Mouse (Mus musculus) MEL (cell line): Measurements from ENCODE around the gene Sowahb. TPM values are rescaled to one million over a fixed set of nuclear protein-coding genes. Genes with fewer than 3 reads are reported as not detected.

ENCODE experiments used
- DNase-seq: peaks from one replicate; pipeline ENCODE4 v3.0.0; 2011; ENCODE audit warnings: low read depth, low spot score
- H3K27ac ChIP-seq: 2 replicates; pipeline ENCODE4 v1.5.1; 2012; ENCODE audit warnings: low read depth, mild to moderate bottlenecking, control low read depth, low read length, moderate library complexity; ENCODE audit not compliant: control insufficient read depth
- H3K27me3 ChIP-seq, 2 experiments: fragments of 150-350 bp in 1 of 2; sonication (generic) in 1 of 2; 2 replicates each; pipeline ENCODE4 v1.6.1; 2012; ENCODE audit warnings: low read length in 2 of 2, mild to moderate bottlenecking in 2 of 2, improper control_type of control experiment in 1 of 2, moderate library complexity in 1 of 2; ENCODE audit not compliant: insufficient read depth in 2 of 2, control insufficient read depth in 1 of 2
- H3K36me3 ChIP-seq, 2 experiments: 2 replicates each; pipeline ENCODE4 v1.6.1; 2012 to 2014; ENCODE audit warnings: low read length in 2 of 2, improper control_type of control experiment in 1 of 2, inconsistent platforms in 1 of 2, mild to moderate bottlenecking in 1 of 2; ENCODE audit not compliant: insufficient read depth in 2 of 2, control insufficient read depth in 1 of 2
- H3K4me1 ChIP-seq, 2 experiments: fragments of 150-350 bp in 1 of 2; sonication (generic) in 1 of 2; 2 replicates each; pipeline ENCODE4 v1.6.1; 2012; ENCODE audit warnings: low read length in 2 of 2, improper control_type of control experiment in 1 of 2, mild to moderate bottlenecking in 1 of 2; ENCODE audit not compliant: insufficient read depth in 2 of 2, control insufficient read depth in 1 of 2
- H3K4me3 ChIP-seq, 2 experiments: fragments of 150-350 bp in 1 of 2; sonication (generic) in 1 of 2; 2 replicates each; pipeline ENCODE4 v1.5.1; 2012; ENCODE audit warnings: low read depth in 2 of 2, low read length in 2 of 2, mild to moderate bottlenecking in 2 of 2, moderate library complexity in 2 of 2, control low read depth in 1 of 2, improper control_type of control experiment in 1 of 2; ENCODE audit not compliant: control insufficient read depth in 1 of 2, insufficient read depth in 1 of 2
- H3K79me2 ChIP-seq: 2 replicates; pipeline ENCODE4 v1.6.1; 2012; ENCODE audit warnings: mild to moderate bottlenecking, low read length, moderate library complexity; ENCODE audit not compliant: control insufficient read depth, poor library complexity, insufficient read depth
- H3K9ac ChIP-seq: 2 replicates; pipeline ENCODE4 v1.6.1; 2012; ENCODE audit warnings: low read depth, mild to moderate bottlenecking, control low read depth, low read length, moderate library complexity; ENCODE audit not compliant: control insufficient read depth, poor library complexity, severe bottlenecking
- H3K9me3 ChIP-seq: fragments of 150-350 bp; sonication (generic); replicated peaks from 2 replicates; pipeline ENCODE4 v1.6.1; 2012; ENCODE audit warnings: mild to moderate bottlenecking, low read length, improper control_type of control experiment, moderate library complexity; ENCODE audit not compliant: insufficient read depth
- BHLHE40 ChIP-seq: IDR thresholded peaks from 2 replicates; pipeline ENCODE4 v1.6.1; 2012; ENCODE audit warnings: low read depth, mild to moderate bottlenecking, inconsistent platforms, low read length, improper control_type of control experiment, borderline replicate concordance
- CHD1 ChIP-seq: IDR thresholded peaks from 2 replicates; pipeline ENCODE4 v1.6.1; 2012; ENCODE audit warnings: low read depth, mild to moderate bottlenecking, inconsistent platforms, low read length, improper control_type of control experiment
- CTCF ChIP-seq, 3 experiments: IDR thresholded peaks in 2 of 3; conservative IDR thresholded peaks in 1 of 3; 2 replicates each; pipeline ENCODE4 v1.5.1; 2011 to 2012; ENCODE audit warnings: low read length in 3 of 3, low read depth in 2 of 3, mild to moderate bottlenecking in 2 of 3, improper control_type of control experiment in 1 of 3, inconsistent platforms in 1 of 3, mixed read lengths in 1 of 3, moderate library complexity in 1 of 3; ENCODE audit not compliant: control insufficient read depth in 1 of 3, insufficient read depth in 1 of 3, poor library complexity in 1 of 3, severe bottlenecking in 1 of 3
- E2F4 ChIP-seq: IDR thresholded peaks from 2 replicates; pipeline ENCODE4 v1.6.1; 2011; ENCODE audit warnings: low read depth, low read length, improper control_type of control experiment, borderline replicate concordance
- EP300 ChIP-seq, 2 experiments: IDR thresholded peaks; 2 replicates each; pipeline ENCODE4 v1.6.1; 2011; ENCODE audit warnings: improper control_type of control experiment in 2 of 2, low read length in 2 of 2, low read depth in 1 of 2, mild to moderate bottlenecking in 1 of 2
- ETS1 ChIP-seq: IDR thresholded peaks from 2 replicates; pipeline ENCODE4 v1.6.1; 2012; ENCODE audit warnings: low read depth, mild to moderate bottlenecking, inconsistent platforms, low read length, improper control_type of control experiment, moderate library complexity
- GABPA ChIP-seq: IDR thresholded peaks from 2 replicates; pipeline ENCODE4 v1.6.1; 2012; ENCODE audit warnings: low read depth, mild to moderate bottlenecking, inconsistent platforms, low read length, improper control_type of control experiment, moderate library complexity
- GATA1 ChIP-seq: IDR thresholded peaks from 2 replicates; pipeline ENCODE4 v1.6.1; 2011; ENCODE audit warnings: low read depth, low read length, improper control_type of control experiment
- KAT2A ChIP-seq: conservative IDR thresholded peaks from 2 replicates; pipeline ENCODE4 v1.6.1; 2012; ENCODE audit warnings: low read depth, low read length, improper control_type of control experiment, inconsistent platforms
- MAFK ChIP-seq: IDR thresholded peaks from 2 replicates; pipeline ENCODE4 v1.6.1; 2011; ENCODE audit warnings: low read depth, mild to moderate bottlenecking, low read length, improper control_type of control experiment, borderline replicate concordance
- MAZ ChIP-seq: IDR thresholded peaks from 2 replicates; pipeline ENCODE4 v1.6.1; 2012; ENCODE audit warnings: low read depth, mild to moderate bottlenecking, inconsistent platforms, low read length, improper control_type of control experiment
- MYB ChIP-seq: IDR thresholded peaks from 2 replicates; pipeline ENCODE4 v1.6.1; 2011; ENCODE audit warnings: mild to moderate bottlenecking, low read depth, low read length, improper control_type of control experiment
- NELFE ChIP-seq: IDR thresholded peaks from 2 replicates; pipeline ENCODE4 v1.6.1; 2011; ENCODE audit warnings: low read depth, low read length, improper control_type of control experiment
- POLR2A ChIP-seq, 2 experiments: IDR thresholded peaks; 2 replicates each; pipeline ENCODE4 v1.6.1; 2011 to 2012; ENCODE audit warnings: low read length in 2 of 2, mild to moderate bottlenecking in 2 of 2, control low read depth in 1 of 2, improper control_type of control experiment in 1 of 2, low read depth in 1 of 2, moderate library complexity in 1 of 2; ENCODE audit not compliant: control insufficient read depth in 1 of 2, insufficient read depth in 1 of 2, poor library complexity in 1 of 2
- POLR2AphosphoS2 ChIP-seq: IDR thresholded peaks from 2 replicates; pipeline ENCODE4 v1.6.1; 2011; ENCODE audit warnings: low read length, improper control_type of control experiment
- POLR2AphosphoS5 ChIP-seq: IDR thresholded peaks from 2 replicates; pipeline ENCODE4 v1.6.1; 2012; ENCODE audit warnings: low read depth, borderline replicate concordance, mild to moderate bottlenecking, inconsistent platforms, low read length, moderate library complexity, mixed read lengths
- RAD21 ChIP-seq: IDR thresholded peaks from 2 replicates; pipeline ENCODE4 v1.6.1; 2011; ENCODE audit warnings: mild to moderate bottlenecking, low read depth, low read length, improper control_type of control experiment
- RCOR1 ChIP-seq: IDR thresholded peaks from 2 replicates; pipeline ENCODE4 v1.6.1; 2012; ENCODE audit warnings: low read depth, mild to moderate bottlenecking, inconsistent platforms, low read length, improper control_type of control experiment
- SIN3A ChIP-seq: IDR thresholded peaks from 2 replicates; pipeline ENCODE4 v1.6.1; 2012; ENCODE audit warnings: low read length, improper control_type of control experiment, inconsistent platforms
- SMC3 ChIP-seq: IDR thresholded peaks from 2 replicates; pipeline ENCODE4 v1.6.1; 2011; ENCODE audit warnings: low read depth, low read length, improper control_type of control experiment
- TAL1 ChIP-seq: IDR thresholded peaks from 2 replicates; pipeline ENCODE4 v1.6.1; 2012; ENCODE audit warnings: mild to moderate bottlenecking, inconsistent platforms, low read length, moderate library complexity, mixed read lengths
- TBP ChIP-seq: IDR thresholded peaks from 2 replicates; pipeline ENCODE4 v1.8.0; 2011; ENCODE audit warnings: low read depth, low read length, improper control_type of control experiment
- TCF12 ChIP-seq: IDR thresholded peaks from 2 replicates; pipeline ENCODE4 v1.6.1; 2014; ENCODE audit warnings: low read depth, mild to moderate bottlenecking, inconsistent platforms, low read length, improper control_type of control experiment, moderate library complexity
- USF2 ChIP-seq, 2 experiments: IDR thresholded peaks; 2 replicates each; pipeline ENCODE4 v1.6.1; 2011 to 2012; ENCODE audit warnings: improper control_type of control experiment in 2 of 2, low read length in 2 of 2, borderline replicate concordance in 1 of 2, inconsistent platforms in 1 of 2, low read depth in 1 of 2, mild to moderate bottlenecking in 1 of 2; ENCODE audit not compliant: insufficient read depth in 1 of 2
- ZMIZ1 ChIP-seq: IDR thresholded peaks from 2 replicates; pipeline ENCODE4 v1.6.1; 2012; ENCODE audit warnings: low read depth, mild to moderate bottlenecking, inconsistent platforms, low read length, improper control_type of control experiment, moderate library complexity
- ZNF384 ChIP-seq: IDR thresholded peaks from 2 replicates; pipeline ENCODE4 v1.6.1; 2012; ENCODE audit warnings: low read depth, mild to moderate bottlenecking, inconsistent platforms, low read length, improper control_type of control experiment
- polyA plus RNA-seq, 2 experiments: library from polyadenylated mRNA; stranded (reverse) in 1 of 2; unstranded in 1 of 2; fragments of >175 nt in 1 of 2; fragments of >200 nt in 1 of 2; gene quantifications; 2 replicates each; pipeline versions ENCODE4 v1.2.1 to v1.2.4; 2012; ENCODE audit warnings: low replicate concordance in 2 of 2, low read depth in 1 of 2; ENCODE audit not compliant: insufficient read length in 2 of 2, insufficient read depth in 1 of 2, missing spikeins in 1 of 2
- total RNA-seq: library from RNA; depleted of rRNA; stranded (reverse); fragments of 300-350 nt; gene quantifications from 2 replicates; pipeline ENCODE4 v1.2.3, GENCODE M21; 2012

Gene Sowahb
- total and polyA plus RNA-seq, 3 experiments: not detected

DNA sequence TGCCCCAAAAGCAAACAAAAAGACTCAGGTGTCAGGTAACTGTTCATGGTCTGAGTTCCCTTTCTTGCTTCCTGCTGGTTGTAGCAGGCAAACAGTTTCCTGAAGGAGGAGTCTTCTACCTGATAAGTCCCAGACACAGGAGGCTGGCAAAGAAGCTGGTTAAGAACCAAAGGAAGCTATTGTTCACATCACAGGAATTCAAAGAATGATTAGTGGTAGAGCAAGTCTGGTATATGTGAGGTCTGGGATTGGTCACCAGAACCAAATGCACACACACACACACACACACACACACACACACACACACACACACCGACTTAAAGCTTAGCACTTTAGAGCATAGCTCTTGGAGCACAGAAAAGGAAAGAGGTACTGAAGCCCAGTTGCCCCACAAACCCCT lies 9.5 kb downstream of the Sowahb start:
- no peak overlapping the region for H3K27ac ChIP-seq
- H3K36me3 ChIP-seq: no peaks in the 10 kb centered on the region
- H3K9ac ChIP-seq: no peak overlapping the region
- TF ChIP-seq MAZ (no peak), NELFE (no peak), KAT2A (no peak), MAFK (no peak), SMC3 (no peak)
- TF ChIP-seq, all 39 proteins: peak for 0
- no peaks in the 10 kb centered on the region for H3K27me3 ChIP-seq
- H3K9me3 ChIP-seq: no peaks in the 10 kb centered on the region
- no peak overlapping the region for H3K4me3 ChIP-seq
- no peak for DNase-seq
- no peaks in the 10 kb centered on the region for H3K79me2 ChIP-seq
- H3K4me1 ChIP-seq: no peaks in the 10 kb centered on the region

- Histone ChIP-seq H3K27ac (no peak overlapping the region), H3K9ac (no peak overlapping the region), H3K4me3 (no peak overlapping the region), H3K27me3 (no peaks in the 10 kb centered on the region), H3K9me3 (no peaks in the 10 kb centered on the region), H3K36me3 (no peaks in the 10 kb centered on the region), H3K79me2 (no peaks in the 10 kb centered on the region), H3K4me1 (no peaks in the 10 kb centered on the region)
- no peak for DNase-seq
- TF ChIP-seq POLR2AphosphoS2 (no peak), RAD21 (no peak), CHD1 (no peak), EP300 (IDR thresholded peaks at IDR 0.05; ENCODE audit: low read depth in 1 of 2, low read length in 2 of 2) (no peak), E2F4 (no peak)
These were observed 11.5 kb downstream of the Sowahb start for GRCm38 (mm10) chr5:93033087-93033870.

- TF ChIP-seq RCOR1: no peak
- no peak for TF ChIP-seq GABPA
- no peak for TF ChIP-seq CTCF (IDR thresholded peaks at IDR 0.05 in 2 of 3, conservative IDR thresholded peaks at IDR 0.05 in 1 of 3; ENCODE audit: control insufficient read depth in 1 of 3, insufficient read depth in 1 of 3, low read depth in 2 of 3, low read length in 3 of 3, poor library complexity in 1 of 3, severe bottlenecking in 1 of 3)
- no peak for TF ChIP-seq POLR2AphosphoS5
- no peak for TF ChIP-seq MAZ
- no peak for TF ChIP-seq CHD1
- TF ChIP-seq ZNF384: no peak
- no peak for TF ChIP-seq SIN3A
- TF ChIP-seq USF2 (IDR thresholded peaks at IDR 0.05; ENCODE audit: borderline replicate concordance in 1 of 2, insufficient read depth in 1 of 2, low read depth in 1 of 2, low read length in 2 of 2): no peak
- no peak for TF ChIP-seq GATA1
- no peak for TF ChIP-seq POLR2A (IDR thresholded peaks at IDR 0.05; ENCODE audit: control insufficient read depth in 1 of 2, insufficient read depth in 1 of 2, low read depth in 1 of 2, low read length in 2 of 2, poor library complexity in 1 of 2)
- no peak for TF ChIP-seq TAL1
- TF ChIP-seq POLR2AphosphoS2: no peak
- no peak for TF ChIP-seq ZMIZ1
- TF ChIP-seq BHLHE40: no peak
- no peak for TF ChIP-seq ETS1
- no peak for TF ChIP-seq TCF12
- TF ChIP-seq NELFE: no peak
- TF ChIP-seq MYB: no peak
- TF ChIP-seq TBP: no peak
- Histone ChIP-seq H3K27me3 (no peaks in the 10 kb centered on the region), H3K9me3 (no peaks in the 10 kb centered on the region), H3K9ac (no peak overlapping the region), H3K4me3 (no peak overlapping the region), H3K27ac (no peak overlapping the region), H3K4me1 (no peaks in the 10 kb centered on the region), H3K36me3 (no peaks in the 10 kb centered on the region), H3K79me2 (no peaks in the 10 kb centered on the region)
- no peak for DNase-seq
These were observed 12.2 kb downstream of the Sowahb start for GRCm38 (mm10) chr5:93032621-93033020.
